ENCODE assay signal across 15 mouse cellular contexts in genomic region chr12:107652126-107652728, GRCm38 (mm10).
DNase-seq lines count a peak whose midpoint lies in the region; ATAC-seq and TF ChIP-seq lines count a peak whose summit lies in the region.
"Had no signal": no experiment of that assay in that cellular context is flagged by ENCODE, and none has a peak within 500 bp of the region (broad histone marks: within the 10 kb centered on the region; RNA-seq: fewer than 3 reads in every experiment).

No protein-coding gene starts in this region.

- no peak for TF ChIP-seq EP300 in liver, postnatal 0 days (IDR thresholded peaks at IDR 0.05; ENCODE audit: low read depth)

- no peak overlapping the region for H3K4me3 ChIP-seq in heart, embryonic 11.5 days (ENCODE audit: low read depth, low read length)
- H3K4me3 ChIP-seq in liver, postnatal 0 days (ENCODE audit: low read depth, low read length), result no peak overlapping the region
- H3K4me3 ChIP-seq: forebrain, embryonic 13.5 days; heart, adult 2 months; stomach, embryonic 15.5 days had no signal

- H3K27ac ChIP-seq in heart, embryonic 11.5 days (ENCODE audit: low read depth, low read length), result no peak overlapping the region
- no peak overlapping the region for H3K27ac ChIP-seq in liver, postnatal 0 days (ENCODE audit: low read depth)
- H3K27ac ChIP-seq: forebrain, embryonic 13.5 days; heart, adult 2 months; stomach, embryonic 15.5 days had no signal

- no peaks in the 10 kb centered on the region for H3K36me3 ChIP-seq in heart, embryonic 11.5 days (ENCODE audit: control insufficient read depth, insufficient read depth, low read length)
- no peaks in the 10 kb centered on the region for H3K36me3 ChIP-seq in liver, postnatal 0 days (replicated peaks; ENCODE audit: insufficient read depth, low read length)
- H3K36me3 ChIP-seq: G1E; stomach, embryonic 15.5 days had no signal

- H3K27me3 ChIP-seq in heart, embryonic 11.5 days (ENCODE audit: control insufficient read depth, insufficient read depth, low read length), result no peaks in the 10 kb centered on the region
- H3K27me3 ChIP-seq in liver, postnatal 0 days (ENCODE audit: insufficient read depth, low read length), result no peaks in the 10 kb centered on the region
- H3K27me3 ChIP-seq: forebrain, embryonic 13.5 days; stomach, embryonic 15.5 days had no signal

- no peaks in the 10 kb centered on the region for H3K9me3 ChIP-seq in heart, embryonic 11.5 days (replicated peaks; ENCODE audit: control insufficient read depth, low read length)
- H3K9me3 ChIP-seq in liver, postnatal 0 days (ENCODE audit: low read length), result no peaks in the 10 kb centered on the region
- H3K9me3 ChIP-seq: forebrain, embryonic 13.5 days; stomach, embryonic 15.5 days had no signal

- ATAC-seq in heart, embryonic 11.5 days (replicated peaks; ENCODE audit: insufficient number of reproducible peaks, low FRiP score, low TSS enrichment), result no peak
- no peak for ATAC-seq in liver, postnatal 0 days
- ATAC-seq: forebrain, embryonic 13.5 days had no signal

- DNase-seq in heart, adult 18-20 months, result peak; percentile 7 to 12
- DNase-seq in 3134 (ENCODE audit: extremely low read depth, insufficient read length, low spot score), result peak; percentile 15
- DNase-seq in embryo, embryonic 10 days (ENCODE audit: low spot score), result peak; percentile 44
- peak; percentile 21 for DNase-seq in fibroblast of lung, adult 2 months (ENCODE audit: low read depth)
- DNase-seq in gastrocnemius, postnatal 25 days, result no peak
- DNase-seq in liver, postnatal 0 days, result no peak
- DNase-seq: adrenal gland, adult 8-10 months; cerebellum, adult 11-12 months; kidney, adult 9 months; thymus, postnatal 36 days had no signal

- no peaks in the 10 kb centered on the region; the same call in 1 of the 2 replicates for H3K4me1 ChIP-seq in heart, embryonic 11.5 days (ENCODE audit: control insufficient read depth, insufficient read depth, low read length)
- H3K4me1 ChIP-seq in liver, postnatal 0 days (ENCODE audit: insufficient read depth), result no peaks in the 10 kb centered on the region
- H3K4me1 ChIP-seq: stomach, embryonic 15.5 days had no signal

- no peak for TF ChIP-seq CTCF in liver, postnatal 0 days (IDR thresholded peaks at IDR 0.05; ENCODE audit: low read depth)

- no peak overlapping the region for H3K9ac ChIP-seq in heart, embryonic 11.5 days (ENCODE audit: low read depth, low read length)
- H3K9ac ChIP-seq in liver, postnatal 0 days (replicated peaks), result no peak overlapping the region
- H3K9ac ChIP-seq: forebrain, embryonic 13.5 days; stomach, embryonic 15.5 days had no signal

- 50% methylated on average over 3 of the region's 3 CpGs for WGBS in heart, embryonic 11.5 days (ENCODE audit: insufficient replicate concordance)
- WGBS in liver, postnatal 0 days (ENCODE audit: insufficient replicate concordance), result 63% methylated on average over 3 of the region's 3 CpGs

- H3K4me2 ChIP-seq in heart, embryonic 11.5 days, result no peak overlapping the region
- no peak overlapping the region for H3K4me2 ChIP-seq in liver, postnatal 0 days (ENCODE audit: low read depth, low read length)
- H3K4me2 ChIP-seq: forebrain, embryonic 13.5 days; stomach, embryonic 15.5 days had no signal

Comparison
In these comparisons a context has a peak if more than half of its experiments do, and no peak if none do; other contexts are left out.
1. DNase-seq: peak in heart, adult 18-20 months (2 of 2), 3134 (single experiment), embryo, embryonic 10 days (single experiment) and fibroblast of lung, adult 2 months (single experiment); none in gastrocnemius, postnatal 25 days (single experiment) and liver, postnatal 0 days (single experiment).